Mouse (Mus musculus): ENCODE data around the gene Nuak2.
"Not testable (repeated sequence)": the region's sequence is repeated elsewhere in the genome, so short reads cannot be mapped to it uniquely, and the experiment has no call there.

Gene Nuak2

GRCm38 (mm10) chr1:132315889-132316624, at the start of gene Nuak2:
Nuak2 (plus strand) TSS chr1:132316126.
- DNase-seq (ENCODE audit: low read depth, low spot score) = peak; percentile 71

GRCm38 (mm10) chr1:132266791-132267557, 49.0 kb upstream of the Nuak2 start:
- DNase-seq (ENCODE audit: low read depth, low spot score) = no peak

- no peak for DNase-seq (ENCODE audit: low read depth, low spot score)
Observed at GRCm38 (mm10) chr1:132267959-132268358, 48.0 kb upstream of the Nuak2 start.

GRCm38 (mm10) chr1:132268418-132269060, 47.4 kb upstream of the Nuak2 start:
- no peak for DNase-seq (ENCODE audit: low read depth, low spot score)

- DNase-seq (ENCODE audit: low read depth, low spot score) = no peak
Observed at GRCm38 (mm10) chr1:132271237-132271636, 44.7 kb upstream of the Nuak2 start.

- no peak for DNase-seq (ENCODE audit: low read depth, low spot score)
Observed at GRCm38 (mm10) chr1:132276694-132277093, 39.2 kb upstream of the Nuak2 start.

- DNase-seq (ENCODE audit: low read depth, low spot score) = no peak
Observed at GRCm38 (mm10) chr1:132277124-132277523, 38.8 kb upstream of the Nuak2 start.

GRCm38 (mm10) chr1:132280636-132281035, 35.3 kb upstream of the Nuak2 start:
- not testable (repeated sequence) for DNase-seq (ENCODE audit: low read depth, low spot score)

- DNase-seq (ENCODE audit: low read depth, low spot score) = no peak
Observed at GRCm38 (mm10) chr1:132281523-132282176, 34.3 kb upstream of the Nuak2 start.

GRCm38 (mm10) chr1:132282177-132282536, 33.8 kb upstream of the Nuak2 start:
- DNase-seq (ENCODE audit: low read depth, low spot score) = no peak

- DNase-seq (ENCODE audit: low read depth, low spot score) = no peak
Observed at GRCm38 (mm10) chr1:132283018-132283417, 32.9 kb upstream of the Nuak2 start.

GRCm38 (mm10) chr1:132286735-132287134, 29.2 kb upstream of the Nuak2 start:
- no peak for DNase-seq (ENCODE audit: low read depth, low spot score)

GRCm38 (mm10) chr1:132287445-132287844, 28.5 kb upstream of the Nuak2 start:
- DNase-seq (ENCODE audit: low read depth, low spot score) = no peak

- no peak for DNase-seq (ENCODE audit: low read depth, low spot score)
Observed at GRCm38 (mm10) chr1:132287991-132288451, 27.9 kb upstream of the Nuak2 start.

- no peak for DNase-seq (ENCODE audit: low read depth, low spot score)
Observed at GRCm38 (mm10) chr1:132289965-132290364, 26.0 kb upstream of the Nuak2 start.

- DNase-seq (ENCODE audit: low read depth, low spot score) = no peak
Observed at GRCm38 (mm10) chr1:132290921-132291675, 24.8 kb upstream of the Nuak2 start.

- no peak for DNase-seq (ENCODE audit: low read depth, low spot score)
Observed at GRCm38 (mm10) chr1:132291706-132292105, 24.2 kb upstream of the Nuak2 start.

- DNase-seq (ENCODE audit: low read depth, low spot score) = no peak
Observed at GRCm38 (mm10) chr1:132292318-132293129, 23.4 kb upstream of the Nuak2 start.

- DNase-seq (ENCODE audit: low read depth, low spot score) = no peak
Observed at GRCm38 (mm10) chr1:132295506-132295905, 20.4 kb upstream of the Nuak2 start.

- DNase-seq (ENCODE audit: low read depth, low spot score) = no peak
Observed at GRCm38 (mm10) chr1:132296051-132296450, 19.9 kb upstream of the Nuak2 start.
